8 mouse cellular contexts compared by ENCODE assay signal in the genomic region with DNA sequence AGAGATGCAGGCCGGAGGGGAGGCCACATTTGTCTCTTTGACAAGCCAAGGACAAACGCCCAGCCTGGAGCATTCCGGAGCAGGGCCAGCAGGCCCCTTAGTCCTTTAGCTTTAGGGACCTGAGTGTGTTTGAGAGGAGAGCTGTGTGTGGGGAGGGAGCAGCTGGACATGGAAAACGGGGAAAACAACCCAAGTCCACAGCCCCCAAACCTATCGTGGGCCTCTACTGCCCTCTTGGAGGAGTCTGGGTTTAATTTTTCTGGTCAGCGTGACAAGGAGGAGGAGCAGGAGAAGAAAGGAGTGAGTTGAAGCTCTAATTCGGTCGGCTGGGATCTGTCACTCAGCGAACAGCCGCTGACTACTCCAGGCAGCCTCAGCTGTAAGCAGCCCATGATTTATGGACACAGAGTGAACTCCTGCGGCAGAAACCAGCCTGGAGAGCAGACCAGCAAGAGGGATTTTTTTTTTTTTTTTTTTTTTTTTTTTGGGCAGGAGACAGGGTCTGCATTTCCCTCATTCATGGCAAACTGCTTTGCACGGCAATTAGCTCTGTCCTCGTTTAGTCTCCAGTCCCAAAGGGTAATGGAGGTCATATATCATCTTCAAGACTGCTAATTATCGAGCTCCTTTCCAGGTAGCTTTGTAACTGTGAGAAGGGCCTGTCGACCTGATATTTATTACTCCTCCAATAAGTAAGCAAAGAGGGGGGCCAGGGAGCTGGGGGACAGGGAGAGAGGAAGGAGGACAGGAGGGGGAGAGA. TPM values are rescaled to one million over a fixed set of nuclear protein-coding genes. Genes with fewer than 3 reads are reported as not detected.
DNase-seq lines count a peak whose midpoint lies in the region; ATAC-seq lines count a peak whose summit lies in the region.

No protein-coding gene starts in this region.

- peak; percentile 84 for DNase-seq in MN1 (ENCODE audit: low spot score)
- DNase-seq in adrenal gland, adult 2 months = peak; percentile 63
- peak; percentile 27 for DNase-seq in lung, postnatal 14 days
- no peak for DNase-seq in left cerebral cortex, adult 18-20 months (ENCODE audit: low spot score in 2 of 2)
- no peak for DNase-seq in frontal cortex, adult 2 months (ENCODE audit: extremely low spot score in 1 of 2, low spot score in 1 of 2)
- DNase-seq in right cerebral cortex, adult 18-20 months = no peak
- no peak for DNase-seq in frontal cortex, postnatal 25 days (ENCODE audit: low spot score in 2 of 2)

- peak; percentile 39 to 46; a peak in 1 of 4 replicates for ATAC-seq in hematopoietic stem cell, adult 5-6 weeks (replicated peaks in 1 of 2; ENCODE audit: insufficient read depth in 1 of 2, low FRiP score in 2 of 2, low TSS enrichment in 1 of 2, low read depth in 1 of 2, poor library complexity in 2 of 2, severe bottlenecking in 2 of 2)

RNA-seq across cellular contexts. Expression of a gene that starts 43.0 kb away (rescaled TPM):
- 10 to 100 TPM; 59.2 to 77.6 TPM for total RNA-seq in adrenal gland, adult 2 months (2021)
- 81.6 and 83.0 TPM in 2 replicates for polyA plus RNA-seq in adrenal gland, adult 2 months (2012; rRNA removed)
- total RNA-seq in hematopoietic stem cell, adult 5-6 weeks (2017) = 5.2 and 14.4 TPM in 2 replicates
- 10 to 100 TPM; 26.7 to 34.2 TPM for total RNA-seq in left cerebral cortex, adult 18-20 months (2021)
- 29.9 and 31.3 TPM in 2 replicates for polyA plus RNA-seq in frontal cortex, adult 2 months (2012; rRNA removed)

Comparison
In these comparisons a context has a peak if more than half of its experiments do, and no peak if none do; other contexts are left out.
1. DNase-seq: peak in MN1 (single experiment), adrenal gland, adult 2 months (single experiment) and lung, postnatal 14 days (single experiment); none in left cerebral cortex, adult 18-20 months (0 of 2), frontal cortex, adult 2 months (0 of 2), right cerebral cortex, adult 18-20 months (single experiment) and frontal cortex, postnatal 25 days (0 of 2).